Mouse (Mus musculus): ENCODE results near the gene Ppp2r3c. TPM values are rescaled to one million over a fixed set of nuclear protein-coding genes. Genes with fewer than 3 reads are reported as not detected.
"Not testable (repeated sequence)": the region's sequence is repeated elsewhere in the genome, so short reads cannot be mapped to it uniquely, and the experiment has no call there.

Gene Ppp2r3c
- total RNA-seq, 2 experiments from 2014 or later, result 20.4 to 26.7 TPM

GRCm38 (mm10) chr12:55277583-55277982, 25.2 kb downstream of the Ppp2r3c start:
- ATAC-seq (ENCODE audit: poor library complexity, severe bottlenecking), result not testable (repeated sequence)

GRCm38 (mm10) chr12:55272243-55272642, 30.6 kb downstream of the Ppp2r3c start:
- ATAC-seq (ENCODE audit: poor library complexity, severe bottlenecking), result no peak

- ATAC-seq (ENCODE audit: poor library complexity, severe bottlenecking), result not testable (repeated sequence)
These were observed 39.4 kb downstream of the Ppp2r3c start for GRCm38 (mm10) chr12:55263385-55263784.

GRCm38 (mm10) chr12:55261950-55262349, 40.8 kb downstream of the Ppp2r3c start:
- ATAC-seq (ENCODE audit: poor library complexity, severe bottlenecking), result peak; percentile 69

GRCm38 (mm10) chr12:55242243-55242642, 60.6 kb downstream of the Ppp2r3c start:
- not testable (repeated sequence) for ATAC-seq (ENCODE audit: poor library complexity, severe bottlenecking)

GRCm38 (mm10) chr12:55230520-55230861, 72.3 kb downstream of the Ppp2r3c start:
- peak; percentile 55 for ATAC-seq (ENCODE audit: poor library complexity, severe bottlenecking)

GRCm38 (mm10) chr12:55229626-55230519, 72.9 kb downstream of the Ppp2r3c start, which contains the start of gene Srp54c:
TSS of gene Srp54c (plus strand) at chr12:55230168.
- peak; percentile 89 for ATAC-seq (ENCODE audit: poor library complexity, severe bottlenecking)

Other genes starting within 250 kb of the Ppp2r3c start
- 6.5 and 8.8 TPM in 2 replicates for gene 2700097O09Rik, start 222.9 kb downstream of the Ppp2r3c start, total RNA-seq (2015)
- 2.5 and 6.2 TPM in 2 replicates for gene 2700097O09Rik, start 222.9 kb downstream of the Ppp2r3c start, total RNA-seq (2017)
- gene Srp54a, start 222.7 kb downstream of the Ppp2r3c start, total RNA-seq (2015), result 73.9 and 85.6 TPM in 2 replicates
- gene Srp54a, start 222.7 kb downstream of the Ppp2r3c start, total RNA-seq (2017), result 136 and 142 TPM in 2 replicates
- gene Fam177a, start 178.5 kb downstream of the Ppp2r3c start, total RNA-seq (2015), result 0.68 TPM in 1 of 2 replicates, not detected in the other
- 22.4 and 24.6 TPM in 2 replicates for gene Fam177a, start 178.5 kb downstream of the Ppp2r3c start, total RNA-seq (2017)
- gene Srp54b, start 147.9 kb downstream of the Ppp2r3c start, total RNA-seq (2015), result 23.0 and 23.2 TPM in 2 replicates
- 55.5 and 61.7 TPM in 2 replicates for gene Srp54b, start 147.9 kb downstream of the Ppp2r3c start, total RNA-seq (2017)
- gene 1700047I17Rik2, start 103.4 kb downstream of the Ppp2r3c start, total RNA-seq (2015), result 20.8 and 21.8 TPM in 2 replicates
- gene 1700047I17Rik2, start 103.4 kb downstream of the Ppp2r3c start, total RNA-seq (2017), result not detected in 2 replicates
- gene Srp54c, start 72.8 kb downstream of the Ppp2r3c start, total RNA-seq (2015), result 47.0 and 62.3 TPM in 2 replicates
- gene Srp54c, start 72.8 kb downstream of the Ppp2r3c start, total RNA-seq (2017), result 68.0 and 72.1 TPM in 2 replicates
- 6.1 and 7.8 TPM in 2 replicates for gene 1110008L16Rik, start 3.4 kb downstream of the Ppp2r3c start, total RNA-seq (2015)
- 5.0 and 6.5 TPM in 2 replicates for gene 1110008L16Rik, start 3.4 kb downstream of the Ppp2r3c start, total RNA-seq (2017)
- gene Psma6, start 81.2 kb upstream of the Ppp2r3c start, total RNA-seq (2015), result 237 and 241 TPM in 2 replicates
- 230 and 242 TPM in 2 replicates for gene Psma6, start 81.2 kb upstream of the Ppp2r3c start, total RNA-seq (2017)
- 55.5 and 84.6 TPM in 2 replicates for gene Nfkbia, start 189.6 kb upstream of the Ppp2r3c start, total RNA-seq (2015)
- 52.5 and 65.3 TPM in 2 replicates for gene Nfkbia, start 189.6 kb upstream of the Ppp2r3c start, total RNA-seq (2017)

All from megakaryocyte, adult 5-6 weeks (primary cell).